Mouse (Mus musculus) left cerebral cortex, postnatal 10 days (tissue): ENCODE results near the gene Lgals8. TPM values are rescaled to one million over a fixed set of nuclear protein-coding genes. Genes with fewer than 3 reads are reported as not detected.

ENCODE experiments used
- total RNA-seq, 2 experiments: library from RNA; stranded (reverse); gene quantifications; 2 replicates each; pipeline ENCODE4 v1.2.3; 2021

Lgals8 gene
- total RNA-seq, 2 experiments from 2014 or later, result 25.4 to 27.0 TPM

Other genes with a start within 250 kb of the Lgals8 start
- 10 to 100 TPM; 15.3 to 18.0 TPM for gene Mtr, start 206.8 kb downstream of the Lgals8 start, total RNA-seq
- gene Actn2, start 124.2 kb downstream of the Lgals8 start, total RNA-seq, result 10 to 100 TPM; 22.4 to 24.0 TPM
- gene Heatr1, start 69.9 kb downstream of the Lgals8 start, total RNA-seq, result 10 to 100 TPM; 19.5 to 23.6 TPM
- gene Edaradd, start 55.5 kb upstream of the Lgals8 start, total RNA-seq, result under 1 TPM; 0.47 to 0.93 TPM
- 10 to 100 TPM; 10.5 to 11.0 TPM for gene Ero1lb, start 100.9 kb upstream of the Lgals8 start, total RNA-seq